Mouse (Mus musculus) C2C12 (cell line): ENCODE results near the gene Gemin5.
A peak's percentile ranks its signal among the peaks of the same experiment; 100 is the strongest.

Experiments used
- CEBPB ChIP-seq: IDR thresholded peaks from one replicate; pipeline ENCODE4 v1.6.1; 2011; ENCODE audit warnings: low read depth, mild to moderate bottlenecking, control low read depth, moderate library complexity
- CTCF ChIP-seq: IDR thresholded peaks from one replicate; pipeline ENCODE4 v1.5.1; 2011; ENCODE audit not compliant: control insufficient read depth, insufficient read depth, insufficient read length
- MAX ChIP-seq: IDR thresholded peaks from one replicate; pipeline ENCODE4 v1.6.1; 2011; ENCODE audit warnings: mild to moderate bottlenecking, control low read depth
- MYOD1 ChIP-seq: IDR thresholded peaks from one replicate; pipeline ENCODE4 v1.6.1; 2011; ENCODE audit warnings: low read depth; ENCODE audit not compliant: control insufficient read depth, insufficient read length
- MYOG ChIP-seq: IDR thresholded peaks from one replicate; pipeline ENCODE4 v1.6.1; 2011; ENCODE audit not compliant: control insufficient read depth, insufficient read length; ENCODE audit errors: extremely low read depth
- USF1 ChIP-seq: IDR thresholded peaks from one replicate; pipeline ENCODE4 v1.6.1; 2011; ENCODE audit warnings: low read depth, mild to moderate bottlenecking, control low read depth, moderate library complexity

DNA sequence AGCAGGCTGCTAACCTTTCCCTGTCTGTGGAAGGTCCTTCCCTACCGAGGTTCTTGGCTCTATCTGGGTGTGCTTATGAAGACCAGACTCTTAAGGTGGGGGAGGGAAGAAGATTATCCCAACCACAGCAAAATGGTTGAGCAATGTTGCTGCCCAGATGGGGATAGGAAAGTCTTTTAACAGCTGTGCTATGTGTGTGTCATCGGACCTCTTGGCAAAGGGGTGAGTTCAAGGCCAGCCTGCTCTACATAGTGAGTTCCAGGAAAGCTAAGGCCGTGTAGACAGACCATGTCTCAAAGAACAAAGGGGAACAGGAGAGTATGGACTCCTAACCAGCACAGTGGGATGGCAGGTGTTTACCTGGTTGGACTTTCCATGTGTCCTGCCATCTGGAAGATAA lies 95.4 kb downstream of the Gemin5 start:
- no peak for TF ChIP-seq CTCF
- no peak for TF ChIP-seq MYOG
- TF ChIP-seq MAX = no peak
- no peak for TF ChIP-seq MYOD1
- TF ChIP-seq USF1 = no peak
- TF ChIP-seq CEBPB = peak; percentile 9
